Mouse (Mus musculus) effector memory CD4-positive, alpha-beta T cell, adult 7 months (primary cell): ENCODE results near the gene Angel2. TPM values are rescaled to one million over a fixed set of nuclear protein-coding genes. Genes with fewer than 3 reads are reported as not detected.

Source experiments
- polyA plus RNA-seq: library from polyadenylated mRNA; unstranded; fragments of 100-300 nt; shearing (Covaris generic); gene quantifications from one replicate; pipeline ENCODE4 v1.2.1, GENCODE M21; 2017

Angel2 gene
- 81.1 TPM for polyA plus RNA-seq

GRCm38 (mm10) chr1:190924812-190925211 is at the start of gene Angel2:
Angel2 (plus strand) TSS chr1:190925112.

GRCm38 (mm10) chr1:190911415-190912123 is 13.3 kb upstream of the Angel2 start, which contains the start of gene Rps6kc1:
Rps6kc1 (minus strand) TSS chr1:190911770.

GRCm38 (mm10) chr1:190979100-190979563 is 54.2 kb downstream of the Angel2 start, which contains the start of gene Vash2:
Vash2 (minus strand) TSS chr1:190979296.

Other genes with a start within 250 kb of the Angel2 start
- 12.5 TPM for gene Rps6kc1, start 13.3 kb upstream of the Angel2 start, polyA plus RNA-seq
- 0.10 TPM for gene Vash2, start 54.2 kb downstream of the Angel2 start, polyA plus RNA-seq
- gene Flvcr1, start 101.0 kb downstream of the Angel2 start, polyA plus RNA-seq = 36.1 TPM
- gene Spata45, start 111.5 kb downstream of the Angel2 start, polyA plus RNA-seq = not detected
- 9.5 TPM for gene Tatdn3, start 137.8 kb downstream of the Angel2 start, polyA plus RNA-seq
- gene Nsl1, start 137.9 kb downstream of the Angel2 start, polyA plus RNA-seq = 0.89 TPM
- not detected for gene Batf3, start 172.7 kb downstream of the Angel2 start, polyA plus RNA-seq
- gene Fam71a, start 239.7 kb downstream of the Angel2 start, polyA plus RNA-seq = not detected